Mouse (Mus musculus): ENCODE data around the gene Brca1.

Brca1 gene

DNA sequence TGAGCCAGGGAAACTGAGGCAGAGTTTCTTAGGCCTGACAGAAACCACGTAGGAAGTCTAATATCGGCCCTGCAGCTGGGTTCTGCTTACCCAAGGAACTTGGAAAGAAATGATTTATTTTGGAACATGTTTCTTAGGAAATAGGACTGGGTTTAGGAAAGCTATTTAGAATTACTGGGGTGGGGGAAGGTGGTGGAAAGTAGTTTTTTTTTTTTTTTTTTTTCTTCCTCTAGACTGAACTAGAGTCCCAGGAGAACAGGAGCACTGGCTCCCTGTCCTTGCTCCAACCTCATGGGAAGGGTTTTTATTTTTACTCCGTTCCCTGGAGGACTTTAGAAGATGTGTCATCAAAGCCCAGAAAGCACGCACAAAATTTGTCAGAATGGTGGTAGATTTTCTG, 82.6 kb downstream of the Brca1 start:
- WGBS: 41% methylated on average over 4 of the region's 4 CpGs

DNA sequence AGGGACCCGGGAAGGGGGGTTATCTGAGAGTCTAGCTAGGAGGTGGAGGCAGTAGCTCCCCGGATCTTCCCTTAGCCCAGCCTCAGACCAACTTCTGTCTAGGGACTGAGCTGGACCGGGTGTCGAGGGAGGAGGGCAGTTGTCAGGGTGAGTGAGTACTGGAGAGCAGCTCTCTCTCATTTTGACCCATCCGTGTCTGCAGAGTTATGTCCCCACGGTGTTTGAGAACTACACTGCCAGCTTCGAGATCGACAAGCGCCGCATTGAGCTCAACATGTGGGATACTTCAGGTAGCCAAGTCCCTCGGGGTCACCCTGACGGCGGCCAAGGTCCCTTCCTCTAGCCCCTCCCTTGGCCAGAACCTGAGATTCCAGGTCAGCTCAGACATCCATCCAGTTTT, 83.0 kb downstream of the Brca1 start:
- 8% methylated on average over 13 of the region's 13 CpGs for WGBS

DNA sequence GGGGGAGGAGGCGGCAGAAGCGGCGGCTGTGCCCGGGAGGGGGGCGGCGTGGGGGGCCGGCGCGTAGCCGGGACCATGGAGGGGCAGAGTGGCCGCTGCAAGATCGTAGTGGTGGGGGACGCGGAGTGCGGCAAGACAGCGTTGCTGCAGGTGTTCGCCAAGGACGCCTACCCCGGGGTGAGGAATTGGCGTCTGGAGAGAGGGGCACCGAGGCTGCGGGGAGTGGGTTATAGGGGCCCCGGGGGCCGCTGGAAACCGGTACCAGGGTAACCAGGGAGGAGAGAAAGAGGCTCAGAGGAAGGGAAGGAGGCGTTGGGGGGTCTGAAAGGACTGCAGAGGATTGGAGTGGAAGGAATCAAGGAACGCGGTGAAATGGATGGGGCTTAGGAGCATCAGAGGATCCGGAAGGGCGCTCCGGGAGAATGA, 83.5 kb downstream of the Brca1 start:
- under 1% methylated on average over 30 of the region's 31 CpGs for WGBS

DNA sequence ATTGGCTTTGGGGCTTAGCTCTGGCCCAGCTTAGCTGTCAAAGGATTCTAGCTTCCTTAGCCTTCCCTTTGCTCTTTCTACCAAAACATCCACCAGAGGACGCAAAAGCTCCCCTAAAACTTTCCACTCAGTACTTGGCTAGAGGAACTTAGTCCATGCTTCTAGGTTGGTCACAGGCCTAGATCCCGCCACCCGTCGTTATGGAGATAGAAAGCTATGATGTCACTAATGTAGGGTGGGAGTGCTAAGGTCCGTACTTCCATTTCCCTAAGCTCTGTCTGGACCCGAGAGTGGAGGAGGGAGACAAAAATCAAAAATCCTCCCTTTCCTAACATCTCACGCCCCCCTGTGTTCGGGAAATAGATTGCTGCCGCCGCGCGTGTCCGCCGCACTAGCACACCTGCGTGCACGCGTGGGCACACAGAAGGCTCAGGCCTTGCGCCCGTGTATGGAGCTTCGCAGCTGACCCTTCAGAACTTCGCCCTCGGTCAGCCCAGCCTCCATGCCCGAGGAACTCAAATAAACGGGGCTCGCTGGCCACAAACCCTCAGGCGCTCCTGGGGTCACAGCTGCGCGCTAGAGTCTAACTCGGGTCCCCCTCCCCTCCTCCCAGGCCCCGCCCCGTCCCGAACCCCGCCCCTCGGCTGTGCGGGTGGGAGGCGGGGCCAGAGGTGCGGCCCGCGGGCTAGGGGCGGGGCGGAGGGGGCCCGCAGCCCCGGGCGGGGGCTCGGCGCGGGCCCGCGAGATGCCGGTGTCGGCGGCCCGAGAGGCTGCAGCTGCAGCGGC, 84.1 kb downstream of the Brca1 start:
- under 1% methylated on average over 53 of the region's 54 CpGs for WGBS

DNA sequence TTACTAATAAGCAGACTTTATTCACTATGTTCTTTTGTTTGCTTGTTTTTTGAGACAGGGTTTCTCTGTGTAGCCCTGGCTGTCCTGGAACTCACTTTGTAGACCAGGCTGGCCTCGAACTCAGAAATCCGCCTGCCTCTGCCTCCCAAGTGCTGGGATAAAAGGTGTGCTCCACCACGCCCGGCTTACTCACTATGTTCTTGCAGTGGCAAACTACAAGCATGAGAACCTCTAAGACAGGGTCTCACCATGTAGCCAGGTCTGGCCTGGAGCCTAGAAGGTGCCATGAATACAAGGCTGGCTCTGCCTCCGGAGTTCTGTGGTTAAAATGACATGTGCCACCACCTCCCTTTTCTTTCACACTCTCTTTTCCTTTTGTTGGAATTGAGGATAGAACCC, 85.2 kb downstream of the Brca1 start:
- WGBS: 49% methylated on average over 5 of the region's 5 CpGs

DNA sequence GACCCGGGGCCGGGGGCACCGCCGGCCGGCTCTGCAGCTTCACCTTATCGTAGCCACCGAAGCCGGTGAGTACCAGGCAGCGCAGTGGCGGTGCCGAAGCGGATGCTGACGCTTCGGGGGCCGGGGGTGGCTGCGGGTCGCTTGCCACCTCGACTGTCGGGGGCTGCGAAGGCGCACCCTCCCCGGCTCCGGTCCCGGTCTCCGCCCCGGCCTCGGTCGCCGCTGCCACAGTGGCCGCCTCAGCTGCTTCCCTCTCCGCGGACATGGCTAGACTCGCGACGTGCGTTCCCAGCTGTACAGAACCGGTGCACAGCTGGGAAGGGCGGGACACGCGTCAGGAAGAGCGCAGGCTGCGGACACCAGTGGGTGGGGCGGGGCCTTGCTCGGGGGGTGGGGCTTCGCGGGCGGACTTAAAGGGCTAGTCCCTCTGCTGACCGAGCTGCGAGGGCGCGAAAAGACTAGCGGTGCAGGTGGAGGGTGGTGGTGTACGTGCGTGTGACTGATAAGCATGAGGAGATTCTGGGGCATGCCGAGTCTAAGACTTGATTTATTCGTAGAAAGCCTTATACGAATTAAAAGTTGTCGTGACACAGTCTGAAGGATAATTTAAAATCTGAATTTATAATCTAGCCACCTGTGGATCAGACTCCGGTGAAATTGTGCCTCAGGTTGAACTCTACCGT, 85.7 kb downstream of the Brca1 start, which contains the start of gene Vat1:
TSS of gene Vat1 (minus strand) at position 362 of the 683 bp plus-strand sequence.
- WGBS: 2% methylated on average over 60 of the region's 60 CpGs

DNA sequence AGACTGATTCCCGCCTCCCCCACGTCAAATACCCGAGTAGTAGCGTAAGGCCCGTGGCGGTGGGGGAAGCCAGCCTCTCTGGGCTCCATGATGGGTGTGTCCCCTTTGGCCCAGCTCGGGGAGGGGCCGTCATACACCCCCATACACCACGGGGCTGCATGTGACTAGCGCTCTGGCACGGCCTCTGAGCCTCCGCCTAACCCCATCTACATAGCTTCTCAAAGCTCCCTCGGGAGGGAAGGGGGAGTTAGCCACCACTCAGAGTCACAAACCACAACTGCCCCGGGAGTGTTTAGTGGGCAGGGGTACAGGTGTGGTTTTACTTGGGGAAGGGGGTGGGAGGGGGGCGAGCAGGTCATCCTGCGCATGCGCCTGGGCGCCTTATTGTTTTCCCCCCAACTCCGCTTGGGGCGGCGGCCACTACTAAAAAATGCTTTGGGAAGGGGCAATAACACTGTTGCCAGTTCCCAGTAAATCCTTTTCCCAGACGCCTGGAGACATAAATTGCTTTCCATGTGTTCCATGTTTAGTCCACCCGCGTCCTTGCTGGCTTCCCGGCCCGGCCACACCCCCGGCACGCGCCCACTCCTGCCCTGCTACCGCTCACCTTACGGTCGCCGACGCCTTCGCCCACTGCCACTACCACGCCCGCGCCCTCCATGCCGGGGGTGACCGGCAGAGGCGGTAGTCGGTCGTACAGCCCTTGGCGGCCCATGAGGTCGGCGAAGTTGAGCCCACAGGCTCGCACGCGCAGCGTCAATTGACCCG, 86.5 kb downstream of the Brca1 start:
- WGBS: under 1% methylated on average over 51 of the region's 51 CpGs

DNA sequence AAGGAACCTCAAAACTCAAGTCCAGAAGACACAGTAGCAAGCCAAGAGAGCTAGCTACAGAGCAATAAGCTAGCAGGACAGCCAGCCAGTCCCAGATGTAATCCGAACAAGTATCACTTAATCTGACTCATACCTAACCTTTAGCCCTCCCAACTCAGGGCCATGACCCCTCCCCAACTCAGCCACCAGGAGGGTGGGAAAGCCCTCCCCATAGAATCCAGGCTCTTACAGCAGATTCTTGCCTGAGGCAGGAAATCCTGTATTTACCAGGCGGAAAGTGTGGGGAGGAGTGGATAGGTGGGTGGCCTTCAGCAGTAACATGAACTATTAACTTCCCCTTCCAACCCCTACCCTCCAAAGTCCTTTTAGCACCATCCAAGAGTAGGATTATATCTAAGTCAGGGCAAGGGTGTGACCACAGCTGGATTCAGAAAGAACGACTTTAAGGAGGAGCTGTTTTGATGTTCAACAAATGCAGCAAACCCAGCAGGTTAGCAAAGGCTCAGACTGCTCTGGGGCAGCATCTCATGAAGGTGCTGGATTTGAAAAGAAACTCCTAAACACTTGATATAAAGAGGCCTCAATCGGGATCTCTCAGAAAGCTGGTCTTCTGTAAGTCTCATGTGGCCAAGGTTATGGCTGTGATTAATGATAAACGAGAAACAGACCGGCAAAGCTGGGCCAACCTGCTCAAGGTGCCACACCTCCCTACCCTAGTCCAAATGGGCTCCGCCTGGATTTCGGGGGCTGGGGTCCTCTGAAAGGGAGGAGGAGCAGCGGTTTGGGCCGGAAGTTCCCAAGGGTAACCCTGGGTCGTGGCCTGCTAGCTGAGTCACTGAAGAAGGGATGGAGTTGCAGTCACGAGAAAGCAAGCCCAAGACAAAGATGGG, 87.3 kb downstream of the Brca1 start, which contains the start of gene Rnd2:
TSS of gene Rnd2 (plus strand) at position 789 of the 890 bp plus-strand sequence.
- whole genome bisulfite sequencing: 27% methylated on average over 12 of the region's 12 CpGs

DNA sequence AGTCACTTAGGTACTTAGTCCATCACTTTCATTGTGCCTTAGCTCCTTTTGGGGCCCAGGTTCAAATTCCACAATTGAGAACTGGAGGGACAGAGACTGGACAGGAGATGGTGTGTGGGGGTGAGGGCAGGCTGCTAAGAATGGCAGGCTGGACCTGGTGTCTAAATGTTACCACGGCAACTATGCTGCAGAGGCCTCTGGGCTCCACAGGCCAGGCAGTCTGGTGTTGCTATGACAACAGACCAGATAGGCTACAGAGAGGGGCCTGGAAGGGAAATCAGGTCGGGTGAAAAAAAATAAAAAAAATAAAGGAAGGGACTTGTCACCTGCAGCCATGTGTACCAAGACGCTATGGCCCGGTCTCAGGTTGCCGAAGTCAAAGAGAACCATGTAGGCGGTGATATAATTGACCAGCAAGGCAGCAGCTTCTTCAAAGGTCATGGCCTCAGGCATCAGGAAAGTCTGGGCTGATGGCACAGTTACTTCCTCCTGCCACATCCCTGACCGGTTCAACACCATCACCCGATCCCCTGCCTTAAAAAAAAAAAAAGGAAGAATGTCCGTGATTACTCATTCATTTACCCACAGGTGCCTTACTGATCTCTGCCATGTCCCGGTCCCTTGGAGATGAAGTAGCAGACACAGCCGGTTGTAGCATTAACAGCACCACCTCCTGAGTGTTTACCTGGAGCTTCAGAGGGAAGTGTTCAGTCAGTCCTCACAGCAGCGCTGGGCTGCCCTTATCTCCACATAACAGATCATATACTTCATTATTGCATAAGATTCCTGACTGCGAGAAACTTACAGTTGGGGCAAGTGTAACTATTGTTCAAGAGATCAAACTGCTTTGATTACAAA, 88.9 kb downstream of the Brca1 start:
- WGBS: 62% methylated on average over 13 of the region's 13 CpGs

DNA sequence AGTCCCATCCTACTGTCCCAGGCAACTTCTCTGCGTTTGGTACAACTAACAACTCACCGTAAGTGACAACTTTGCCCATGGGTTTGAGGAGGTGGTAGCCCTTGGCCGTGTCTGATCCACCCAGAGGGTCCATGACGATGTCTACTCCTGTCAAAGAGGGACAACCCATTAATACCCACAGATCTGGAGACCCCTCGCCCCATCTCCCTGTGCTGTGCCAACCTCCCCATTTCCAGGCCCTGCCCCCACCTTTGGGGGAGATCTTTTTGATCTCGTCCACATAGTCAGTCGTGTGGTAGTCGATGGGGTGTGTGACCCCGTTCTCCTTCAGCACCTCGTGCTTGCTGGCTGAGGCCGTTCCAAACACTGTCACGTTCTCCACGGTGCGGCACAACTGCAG, 89.6 kb downstream of the Brca1 start:
- WGBS: 80% methylated on average over 14 of the region's 14 CpGs

DNA sequence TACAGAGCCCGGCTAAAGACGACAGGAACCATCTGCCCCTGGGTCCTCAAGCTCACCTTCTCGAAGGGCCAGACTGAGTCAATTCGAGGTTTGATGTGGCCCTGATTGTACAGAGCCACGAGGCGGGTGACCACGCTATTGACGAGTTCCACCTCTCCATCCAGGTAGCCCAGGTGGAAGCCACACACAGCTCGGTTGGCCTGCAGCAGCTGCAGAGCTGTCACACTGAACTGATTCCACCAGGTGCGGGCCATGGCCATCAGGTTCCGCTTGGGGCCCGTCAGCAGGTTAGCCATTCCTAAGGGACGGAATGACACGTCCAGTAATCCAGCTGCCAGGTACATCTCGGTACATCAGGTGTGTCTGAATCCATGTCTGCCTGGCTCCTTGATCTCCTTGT, 91.4 kb downstream of the Brca1 start:
- WGBS: 91% methylated on average over 15 of the region's 15 CpGs

DNA sequence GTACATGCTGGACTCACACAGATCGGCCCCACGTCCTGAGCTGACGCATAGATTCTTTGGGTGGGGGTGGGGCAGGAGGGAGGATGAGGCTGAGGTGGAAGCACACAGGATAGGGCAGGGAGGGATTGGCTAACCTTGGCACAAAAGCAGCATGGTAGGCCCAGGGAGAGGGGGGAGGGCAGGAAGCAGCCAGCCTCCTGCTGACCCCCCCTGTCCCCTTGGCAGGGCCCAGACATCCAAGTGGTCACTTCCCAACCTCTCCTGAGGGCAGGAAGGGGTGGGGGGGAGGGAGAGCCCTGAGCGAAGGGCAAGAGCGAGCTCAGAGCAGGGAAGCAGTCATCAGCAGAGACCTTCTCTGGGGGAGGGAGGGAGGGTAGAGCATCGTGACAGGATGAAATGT, 92.0 kb downstream of the Brca1 start:
- WGBS: 61% methylated on average over 6 of the region's 6 CpGs

DNA sequence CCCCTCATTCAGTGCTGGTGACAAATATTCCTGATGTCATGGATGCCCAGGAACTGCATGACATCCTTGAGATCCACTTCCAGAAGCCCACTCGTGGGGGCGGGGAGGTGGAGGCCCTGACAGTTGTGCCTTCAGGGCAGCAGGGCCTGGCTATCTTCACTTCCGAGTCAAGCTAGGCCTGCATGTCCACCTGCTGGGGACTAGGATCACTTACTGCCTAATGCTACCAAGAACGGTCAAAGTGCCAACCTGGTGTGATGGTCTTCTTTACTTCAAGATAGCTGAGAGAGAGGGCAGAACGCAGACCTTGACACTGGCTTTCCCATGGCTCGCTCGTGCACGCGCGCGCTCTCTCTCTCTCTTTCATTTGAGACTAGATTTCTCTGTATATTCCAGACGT, 93.5 kb downstream of the Brca1 start:
- WGBS: 92% methylated on average over 12 of the region's 12 CpGs

DNA sequence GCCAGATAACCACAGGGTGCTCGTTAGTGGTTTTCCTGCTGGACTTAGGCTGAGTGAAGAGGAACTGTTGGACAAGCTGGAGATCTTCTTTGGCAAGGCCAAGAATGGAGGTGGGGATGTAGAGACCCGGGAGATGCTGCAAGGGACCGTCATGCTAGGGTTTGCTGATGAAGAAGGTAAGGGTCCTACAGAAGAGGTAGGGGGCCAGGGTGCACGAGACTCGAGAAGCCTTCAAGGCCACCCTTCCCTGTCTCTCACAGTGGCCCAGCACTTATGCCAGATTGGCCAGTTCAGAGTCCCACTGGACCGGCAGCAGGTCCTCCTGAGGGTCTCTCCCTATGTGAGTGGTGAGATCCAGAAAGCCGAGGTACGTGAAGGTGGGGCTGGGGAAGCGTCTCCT, 94.1 kb downstream of the Brca1 start:
- 92% methylated on average over 9 of the region's 9 CpGs for WGBS

DNA sequence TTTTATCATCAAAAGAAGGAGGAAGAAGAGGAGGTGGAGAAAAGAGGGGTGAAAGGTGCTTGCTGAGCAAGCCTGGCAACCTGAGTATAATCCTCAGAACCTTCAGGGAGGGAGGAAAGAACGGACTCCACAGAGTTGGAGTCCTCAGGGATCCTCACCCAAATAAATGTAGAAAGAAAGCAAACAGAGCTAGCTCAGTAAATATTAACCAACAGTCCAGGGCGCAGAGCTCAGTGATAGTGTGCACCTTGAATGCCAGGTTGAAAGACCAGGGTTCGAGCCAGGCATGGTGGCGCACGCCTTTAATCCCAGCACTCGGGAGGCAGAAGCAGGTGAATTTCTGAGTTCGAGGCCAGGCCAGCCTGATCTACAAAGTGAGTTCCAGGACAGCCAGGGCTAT, 96.1 kb downstream of the Brca1 start:
- WGBS: 96% methylated on average over 7 of the region's 7 CpGs

DNA sequence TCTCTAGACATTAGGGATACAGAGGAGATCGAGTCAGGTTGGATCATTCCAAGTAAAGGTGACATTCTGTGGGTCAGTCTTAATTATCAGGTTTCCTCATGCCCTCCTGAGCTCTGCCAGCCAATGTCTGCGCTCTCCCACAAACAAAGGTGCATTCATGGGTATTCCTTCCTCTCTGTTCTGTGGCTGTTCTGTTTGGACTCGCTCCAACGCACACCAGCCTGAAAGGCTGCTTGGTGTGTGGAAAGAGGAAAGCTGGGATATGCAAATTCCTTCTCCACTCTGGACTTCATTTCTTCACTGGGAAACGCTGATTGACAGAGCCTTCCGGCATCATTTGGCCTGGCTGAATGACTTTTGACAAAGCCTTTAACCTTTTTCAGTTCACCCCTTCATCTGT, 97.1 kb downstream of the Brca1 start:
- 31% methylated on average over 6 of the region's 6 CpGs for WGBS

DNA sequence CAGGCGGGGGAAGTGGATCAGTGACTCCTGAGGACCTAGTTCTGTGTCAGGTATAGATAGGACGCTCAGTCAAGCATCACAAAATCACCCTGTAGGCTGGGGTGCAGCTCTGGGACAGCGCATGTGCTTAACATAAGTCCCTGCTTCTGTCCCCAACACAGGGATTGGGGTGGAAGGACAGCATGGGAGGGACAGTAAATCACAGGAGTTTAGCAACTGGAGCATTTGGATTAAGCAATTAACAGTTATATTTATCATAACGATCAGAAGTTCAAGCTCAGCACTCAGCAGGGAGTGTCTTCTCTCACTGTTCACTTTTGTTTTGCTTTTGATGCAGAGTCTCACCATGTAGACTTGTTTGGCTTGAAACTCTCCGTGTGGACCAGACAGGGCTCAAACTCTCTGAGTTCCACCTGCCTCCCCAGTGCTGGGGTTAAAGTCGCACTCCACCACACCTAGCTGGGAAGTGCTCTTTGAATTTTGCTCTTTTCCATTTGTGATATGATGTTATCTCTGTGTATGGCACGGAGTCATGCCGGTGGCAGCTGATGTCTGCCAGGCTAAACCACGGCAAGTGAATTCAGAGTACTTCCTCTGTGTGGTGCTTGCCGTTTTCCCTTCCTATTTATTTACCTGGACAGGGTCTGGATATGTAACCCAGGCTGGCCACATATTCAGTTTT, 99.5 kb downstream of the Brca1 start:
- WGBS: 63% methylated on average over 10 of the region's 10 CpGs

DNA sequence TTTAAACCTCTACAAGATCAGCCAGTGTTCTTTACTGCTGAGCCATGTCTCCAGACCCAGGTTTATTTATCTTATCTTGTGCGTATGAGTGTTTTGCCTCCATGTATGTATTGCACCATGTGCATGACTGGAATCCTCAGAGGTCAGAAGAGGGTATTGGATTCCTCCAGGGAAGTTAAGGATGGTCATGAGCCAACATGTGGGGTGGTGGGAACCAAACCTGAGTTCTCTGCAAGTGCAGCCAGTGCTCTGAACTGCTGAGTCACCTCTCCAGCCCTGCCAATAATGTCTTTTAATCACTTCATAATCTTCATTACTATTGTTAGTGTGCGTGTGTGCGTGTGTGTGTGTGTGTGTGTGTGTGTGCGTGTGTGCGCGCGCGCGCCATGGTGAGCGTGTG, 100.2 kb downstream of the Brca1 start:
- 94% methylated on average over 10 of the region's 10 CpGs for WGBS

DNA sequence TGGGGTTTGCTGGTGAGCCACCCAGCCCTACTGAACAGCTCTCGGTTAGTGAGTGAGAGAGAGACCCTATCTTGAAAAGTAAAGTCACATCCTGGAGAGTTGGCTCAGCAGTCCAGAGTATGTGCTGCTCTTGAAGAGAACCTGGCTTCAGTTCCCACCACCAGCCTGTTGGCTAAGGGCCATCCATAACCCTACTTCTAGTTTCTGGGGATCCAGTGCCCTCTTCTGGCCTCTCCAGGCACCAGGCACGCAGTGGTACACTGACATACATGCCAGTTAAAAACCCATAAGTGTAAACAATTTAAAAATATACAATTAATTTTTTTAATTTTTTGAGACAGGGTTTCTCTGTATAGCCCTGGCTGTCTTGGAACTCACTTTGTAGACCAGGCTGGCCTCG, 101.4 kb downstream of the Brca1 start:
- 85% methylated on average over 3 of the region's 3 CpGs for WGBS

DNA sequence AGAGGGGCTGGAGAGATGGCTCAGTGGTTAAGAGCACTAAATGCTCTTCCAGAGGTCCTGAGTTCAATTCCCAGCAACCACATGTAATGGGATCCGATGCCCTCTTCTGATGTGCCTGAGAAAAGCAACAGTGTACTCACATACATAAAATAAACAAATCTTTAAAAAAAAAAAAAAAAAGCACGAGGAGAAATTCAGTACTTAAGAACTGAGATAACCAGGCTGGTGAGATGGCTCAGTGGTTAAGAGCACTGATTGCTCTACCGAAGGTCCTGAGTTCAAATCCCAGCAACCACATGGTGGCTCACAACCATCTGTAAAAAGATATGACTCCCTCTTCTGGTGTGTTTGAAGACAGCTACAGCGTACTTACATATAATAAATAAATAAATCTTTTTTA, 102.2 kb downstream of the Brca1 start:
- WGBS: 78% methylated on average over 4 of the region's 4 CpGs

All from cerebral cortex, adult 2 months (tissue).